Mouse (Mus musculus) lung, embryonic 16.5 days (tissue): ENCODE data around the gene Gyg. TPM values are rescaled to one million over a fixed set of nuclear protein-coding genes. Genes with fewer than 3 reads are reported as not detected.
A peak's percentile ranks its signal among the peaks of the same experiment; 100 is the strongest.
"Not testable (repeated sequence)": the region's sequence is repeated elsewhere in the genome, so short reads cannot be mapped to it uniquely, and the experiment has no call there.

Experiments used
- ATAC-seq: fragments of 200-750 bp; cut with Nextera tagmentation; 2 replicates; pipeline ENCODE4 v1.8.0; 2017; ENCODE audit warnings: low read depth, mild to moderate bottlenecking, moderate library complexity
- H3K27ac ChIP-seq: fragments of 300-500 bp; sonication (generic); 2 replicates; pipeline ENCODE4 v1.5.1; 2014; ENCODE audit warnings: mild to moderate bottlenecking, control low read depth, low read length
- H3K27me3 ChIP-seq: fragments of 300-500 bp; sonication (generic); 2 replicates; pipeline ENCODE4 v1.6.1; 2014; ENCODE audit warnings: low read depth, low read length, mixed read lengths; ENCODE audit not compliant: control insufficient read depth, insufficient read depth
- H3K36me3 ChIP-seq: fragments of 300-500 bp; sonication (generic); 2 replicates; pipeline ENCODE4 v1.6.1; 2014; ENCODE audit warnings: low read length; ENCODE audit not compliant: control insufficient read depth, insufficient read depth
- H3K4me1 ChIP-seq: fragments of 300-500 bp; sonication (generic); replicated peaks from 2 replicates; pipeline ENCODE4 v1.6.1; 2014; ENCODE audit warnings: low read length, mixed read lengths; ENCODE audit not compliant: control insufficient read depth, insufficient read depth
- H3K4me2 ChIP-seq: fragments of 300-500 bp; sonication (generic); 2 replicates; pipeline ENCODE4 v1.6.1; 2014; ENCODE audit warnings: low read depth, low read length, control low read depth
- H3K4me3 ChIP-seq: fragments of 300-500 bp; sonication (generic); 2 replicates; pipeline ENCODE4 v1.5.1; 2014; ENCODE audit warnings: mild to moderate bottlenecking, low read length, control low read depth
- H3K9ac ChIP-seq: fragments of 300-500 bp; sonication (generic); 2 replicates; pipeline ENCODE4 v1.6.1; 2014; ENCODE audit warnings: low read length, control low read depth
- H3K9me3 ChIP-seq: fragments of 300-500 bp; sonication (generic); 2 replicates; pipeline ENCODE4 v1.6.1; 2016; ENCODE audit warnings: low read length; ENCODE audit not compliant: control insufficient read depth
- WGBS: fragments of 180-500 bp; shearing (Covaris S2); extraction: QIAGEN DNeasy Blood & Tissue Kit; methylation state at CpG from one replicate; pipeline ENCODE4 v1.1.7; 2014; 5-methylcytosine and 5-hydroxymethylcytosine counted together
- polyA plus RNA-seq: library from polyadenylated mRNA; unstranded; fragments of >200 nt; fragmentation: Nextera tagmentation; extraction: Ambion mirVana; gene quantifications from 2 replicates; pipeline ENCODE4 v1.2.1, GENCODE M21; 2015

Gene Gyg
- polyA plus RNA-seq, 1 experiment from 2014 or later: 336 TPM

GRCm38 (mm10) chr3:20121582-20121981, 33.5 kb downstream of the Gyg start:
- peaks cover 18% of the 10 kb centered on the region for H3K36me3 ChIP-seq

GRCm38 (mm10) chr3:20119686-20120244, 35.4 kb downstream of the Gyg start:
- Histone ChIP-seq H3K9ac (no peak overlapping the region), H3K9me3 (no peaks in the 10 kb centered on the region), H3K4me2 (no peak overlapping the region), H3K36me3 (peaks cover 15% of the 10 kb centered on the region), H3K27me3 (no peaks in the 10 kb centered on the region), H3K27ac (no peak overlapping the region), H3K4me1 (no peaks in the 10 kb centered on the region), H3K4me3 (no peak overlapping the region)
- WGBS: 70% methylated on average over 4 of the region's 4 CpGs
- peak; percentile 52 for ATAC-seq

More at GRCm38 (mm10) chr3:20121582-20121981, 33.5 kb downstream of the Gyg start:
- H3K4me2 ChIP-seq, H3K9ac ChIP-seq, H3K9me3 ChIP-seq, ATAC-seq, H3K4me1 ChIP-seq, H3K27me3 ChIP-seq, H3K27ac ChIP-seq, H3K4me3 ChIP-seq: not testable (repeated sequence)
- 90% methylated on average over 5 of the region's 5 CpGs for WGBS

- no peaks in the 10 kb centered on the region for H3K27me3 ChIP-seq
- no peak overlapping the region for H3K9ac ChIP-seq
- H3K9me3 ChIP-seq: no peaks in the 10 kb centered on the region
- H3K27ac ChIP-seq: no peak overlapping the region
- H3K4me2 ChIP-seq: no peak overlapping the region
- no peaks in the 10 kb centered on the region for H3K4me1 ChIP-seq
- WGBS: 89% methylated on average over 19 of the region's 19 CpGs
- no peak overlapping the region for H3K4me3 ChIP-seq
- ATAC-seq: 0 out of 2 replicates have a peak, but pooled peaks have one; percentile 12
- H3K36me3 ChIP-seq: peaks cover 15% of the 10 kb centered on the region
Observed at GRCm38 (mm10) chr3:20119044-20119591, 36.0 kb downstream of the Gyg start.

GRCm38 (mm10) chr3:20111913-20112312, 43.2 kb downstream of the Gyg start:
- Histone ChIP-seq H3K9me3 (no peaks in the 10 kb centered on the region), H3K27ac (no peak overlapping the region), H3K4me3 (no peak overlapping the region), H3K9ac (no peak overlapping the region), H3K27me3 (no peaks in the 10 kb centered on the region), H3K36me3 (peaks cover 20% of the 10 kb centered on the region), H3K4me1 (no peaks in the 10 kb centered on the region), H3K4me2 (no peak overlapping the region)
- 89% methylated on average over 2 of the region's 2 CpGs for WGBS
- no peak for ATAC-seq

- Histone ChIP-seq H3K9ac (no peak overlapping the region), H3K4me2 (no peak overlapping the region), H3K27ac (no peak overlapping the region), H3K27me3 (no peaks in the 10 kb centered on the region), H3K9me3 (no peaks in the 10 kb centered on the region), H3K4me3 (no peak overlapping the region), H3K4me1 (no peaks in the 10 kb centered on the region), H3K36me3 (peaks cover 20% of the 10 kb centered on the region)
- WGBS: 78% methylated on average over 5 of the region's 5 CpGs
- ATAC-seq: no peak
Observed at GRCm38 (mm10) chr3:20108881-20109280, 46.2 kb downstream of the Gyg start.

- Histone ChIP-seq H3K36me3 (peaks cover 10% of the 10 kb centered on the region), H3K9ac (no peak overlapping the region), H3K4me1 (no peaks in the 10 kb centered on the region), H3K4me2 (no peak overlapping the region), H3K27ac (no peak overlapping the region), H3K27me3 (no peaks in the 10 kb centered on the region), H3K9me3 (no peaks in the 10 kb centered on the region), H3K4me3 (no peak overlapping the region)
- no peak for ATAC-seq
- WGBS: 85% methylated on average over 2 of the region's 2 CpGs
Observed at GRCm38 (mm10) chr3:20104776-20105175, 50.3 kb downstream of the Gyg start.

- H3K4me3 ChIP-seq: no peak overlapping the region
- no peak overlapping the region for H3K9ac ChIP-seq
- WGBS: 75% methylated on average over 8 of the region's 8 CpGs
- H3K4me2 ChIP-seq: no peak overlapping the region
- H3K36me3 ChIP-seq: peaks cover 9% of the 10 kb centered on the region
- H3K27me3 ChIP-seq: no peaks in the 10 kb centered on the region
- no peak overlapping the region for H3K27ac ChIP-seq
- no peaks in the 10 kb centered on the region for H3K4me1 ChIP-seq
- ATAC-seq: no peak
- H3K9me3 ChIP-seq: no peaks in the 10 kb centered on the region
Observed at GRCm38 (mm10) chr3:20104318-20104717, 50.8 kb downstream of the Gyg start.

GRCm38 (mm10) chr3:20103830-20104229, 51.3 kb downstream of the Gyg start:
- no peaks in the 10 kb centered on the region for H3K9me3 ChIP-seq
- H3K36me3 ChIP-seq: peaks cover 9% of the 10 kb centered on the region
- no peak overlapping the region for H3K9ac ChIP-seq
- no peak overlapping the region for H3K4me2 ChIP-seq
- no peak overlapping the region for H3K4me3 ChIP-seq
- H3K27ac ChIP-seq: no peak overlapping the region
- H3K27me3 ChIP-seq: no peaks in the 10 kb centered on the region
- 56% methylated on average over 3 of the region's 3 CpGs for WGBS
- no peaks in the 10 kb centered on the region for H3K4me1 ChIP-seq
- ATAC-seq: peak; percentile 59; the same call in 1 of the 2 replicates

- WGBS: 46% methylated on average over 3 of the region's 3 CpGs
Observed at GRCm38 (mm10) chr3:20082161-20082560, 73.0 kb downstream of the Gyg start.

More at GRCm38 (mm10) chr3:20082161-20082560, 73.0 kb downstream of the Gyg start:
- no peak overlapping the region for H3K4me3 ChIP-seq
- H3K9me3 ChIP-seq: no peaks in the 10 kb centered on the region
- no peak overlapping the region for H3K9ac ChIP-seq
- no peak overlapping the region for H3K4me2 ChIP-seq
- H3K27me3 ChIP-seq: no peaks in the 10 kb centered on the region
- H3K27ac ChIP-seq: no peak overlapping the region
- H3K36me3 ChIP-seq: peaks cover 14% of the 10 kb centered on the region
- H3K4me1 ChIP-seq: no peaks in the 10 kb centered on the region
- ATAC-seq: no peak
